Mouse (Mus musculus) T-helper 1 cell (primary cell): ENCODE data around the gene Hopx.

ENCODE experiments used
- in situ Hi-C: fragments of 300-600 bp; cut with MboI, MseI; formaldehyde crosslinking; loops from one replicate; pipeline ENCODE4 v1.15.1; 2025; ENCODE audit warnings: high pct_unique_total_duplicates

Hopx gene

DNA sequence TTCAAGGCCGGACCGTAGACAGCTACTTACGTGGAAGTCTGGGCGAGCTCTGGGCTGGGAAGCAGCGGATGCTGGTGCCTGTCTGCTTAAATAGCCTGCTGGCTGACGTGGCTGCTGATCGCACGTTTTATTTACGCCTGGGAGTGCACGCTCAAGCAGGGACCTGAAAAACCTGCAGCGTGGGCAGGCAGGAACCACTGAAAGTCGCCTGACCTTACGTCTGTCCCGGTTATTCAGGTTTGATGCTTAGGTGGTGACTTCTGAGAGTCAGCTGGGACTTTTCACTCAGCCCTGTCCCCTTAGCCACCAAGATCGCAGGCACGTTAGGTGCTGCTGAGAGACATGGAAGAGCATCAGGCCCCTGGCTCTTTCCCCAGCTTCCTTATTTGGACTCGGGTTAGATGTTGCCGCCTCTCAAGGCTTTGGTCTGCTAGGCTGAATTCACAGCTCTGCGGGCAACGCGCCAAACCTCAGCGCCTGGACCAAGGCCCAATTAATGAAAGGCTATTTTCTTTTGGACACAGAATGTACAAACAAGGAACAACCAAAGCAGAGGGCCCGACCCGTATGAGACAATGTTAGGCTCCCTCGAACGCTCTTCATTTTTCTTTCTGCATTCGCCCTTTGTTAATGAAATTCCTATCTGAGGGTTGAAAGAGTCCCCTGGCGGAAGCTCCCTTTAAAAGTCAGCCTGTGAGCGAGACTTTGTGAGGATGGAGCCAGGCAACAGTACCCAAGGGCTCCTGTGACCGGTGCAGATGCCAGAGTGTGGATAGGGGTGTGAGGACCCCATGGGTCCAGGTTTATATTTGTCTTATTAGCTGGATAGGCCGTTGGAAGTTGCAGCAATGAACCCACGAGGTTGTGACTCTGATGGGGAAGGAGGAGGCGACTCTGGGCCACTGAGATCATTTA lies at the start of gene Hopx:
Gene Hopx (minus strand): TSS at position 305 of the 915 bp plus-strand sequence.
- in situ Hi-C loops, result no loop called here

GRCm38 (mm10) chr5:77163597-77163996 lies 48.7 kb upstream of the Hopx start:
- in situ Hi-C loops, result no loop called here

DNA sequence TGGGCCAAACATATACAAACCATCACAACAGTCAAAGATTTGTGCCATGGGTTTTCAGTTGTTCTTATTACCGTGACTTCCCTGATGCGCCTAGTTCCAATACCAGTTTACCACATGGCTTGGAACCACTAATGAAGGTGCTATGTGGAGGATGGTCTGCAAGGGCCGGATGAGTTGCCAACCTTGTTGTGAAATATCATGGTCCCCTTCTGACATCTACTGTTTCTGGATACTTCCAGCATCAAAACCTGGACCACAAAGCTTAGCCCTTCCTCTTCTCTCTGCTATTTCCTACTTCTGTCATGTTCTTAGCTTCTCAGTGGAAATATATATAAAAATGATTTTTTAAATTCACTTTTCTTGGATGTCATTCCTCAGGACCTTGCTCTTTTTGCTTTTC lies 47.6 kb upstream of the Hopx start:
- in situ Hi-C loops, result no loop called here

DNA sequence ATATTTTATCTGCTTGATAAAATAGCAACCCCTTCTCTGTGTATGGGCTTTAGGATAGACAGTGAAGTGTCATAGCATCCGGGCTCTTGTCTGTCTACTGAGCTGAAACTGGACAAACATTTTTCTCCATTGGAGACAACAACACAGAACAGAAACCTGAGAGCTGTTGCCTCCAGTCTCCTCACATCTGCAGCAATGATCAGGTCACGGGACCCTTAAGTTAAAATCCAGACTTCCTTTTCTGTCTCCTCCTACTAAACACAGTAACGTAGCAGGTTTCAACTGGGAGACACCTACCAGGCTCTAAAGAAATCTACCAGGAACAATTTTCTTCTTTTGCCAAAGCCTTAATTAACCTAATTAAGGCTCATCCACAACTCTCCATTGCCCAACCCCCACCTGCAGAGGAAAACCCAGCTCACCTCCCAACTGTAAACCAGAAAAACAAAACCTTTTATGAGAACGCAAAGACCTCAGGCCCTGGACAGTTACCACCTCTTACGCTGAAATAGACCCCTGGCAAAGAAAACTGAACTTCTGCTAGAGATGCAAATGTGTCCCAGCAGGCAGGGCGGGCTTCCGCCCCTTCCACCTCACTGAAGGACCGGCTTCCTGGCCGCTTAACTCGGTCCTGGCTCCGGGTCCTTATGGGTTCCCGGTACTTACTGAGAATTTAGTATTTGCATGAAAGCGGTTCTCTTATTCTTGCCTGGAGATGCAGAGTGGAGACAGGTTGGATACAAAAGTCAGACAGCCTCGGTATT lies 43.0 kb upstream of the Hopx start:
- in situ Hi-C loops, result no loop called here

GRCm38 (mm10) chr5:77156938-77157337 lies 42.0 kb upstream of the Hopx start:
- in situ Hi-C loops, result no loop called here

DNA sequence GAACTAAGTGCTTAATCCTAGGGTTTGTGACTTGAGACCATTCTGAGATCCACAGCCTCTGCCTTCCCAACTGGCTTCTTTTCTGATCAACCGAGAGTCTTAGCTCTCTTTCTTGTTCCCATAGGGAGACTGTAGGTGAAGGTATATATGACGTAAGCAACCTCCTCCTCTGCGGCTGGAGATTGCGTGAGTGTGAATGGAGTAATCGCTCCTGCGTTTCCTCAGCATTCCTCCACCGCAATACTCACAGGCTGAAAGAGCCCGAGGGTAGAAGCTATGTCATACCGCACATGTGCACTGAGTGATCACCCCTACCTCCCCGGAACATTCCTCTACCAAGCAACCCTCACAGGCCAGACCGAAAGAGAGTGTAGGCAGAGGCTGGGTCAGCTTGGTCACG lies 40.6 kb upstream of the Hopx start:
- in situ Hi-C loops, result no loop called here

- in situ Hi-C loops, result no loop called here
Observed at GRCm38 (mm10) chr5:77154812-77155211, 39.9 kb upstream of the Hopx start.

GRCm38 (mm10) chr5:77151738-77152137 lies 36.8 kb upstream of the Hopx start:
- in situ Hi-C loops, result no loop called here

- in situ Hi-C loops, result no loop called here
Observed at GRCm38 (mm10) chr5:77151075-77151474, 36.2 kb upstream of the Hopx start.

DNA sequence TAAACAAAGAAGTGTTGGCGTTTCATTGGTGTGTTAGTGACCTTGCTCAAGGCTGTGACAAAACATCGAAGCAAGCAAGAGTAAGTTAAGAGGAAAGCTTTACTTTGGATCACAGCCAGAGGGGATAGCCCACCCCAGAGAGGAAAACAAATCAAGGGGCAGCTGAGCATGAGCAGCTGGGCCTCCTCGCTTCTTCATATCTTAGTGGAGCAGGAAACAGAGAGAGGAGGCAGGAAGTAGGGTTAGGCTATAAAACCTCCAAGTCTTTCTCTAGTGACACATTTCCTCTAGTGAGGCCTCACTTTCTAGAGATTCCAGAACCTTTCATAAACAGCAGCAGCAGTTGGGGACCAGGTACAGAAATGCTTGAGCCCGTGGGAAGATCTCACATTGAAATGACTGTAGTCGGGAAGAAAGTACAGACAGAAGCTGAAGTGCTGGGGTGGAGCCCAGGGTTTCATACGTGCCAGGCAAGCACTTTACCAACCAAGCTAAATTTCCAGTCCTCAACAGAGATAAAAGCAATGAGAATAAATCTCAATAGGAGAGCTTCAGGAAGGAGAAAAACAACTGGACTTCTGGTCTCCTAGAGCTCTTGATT lies 33.2 kb upstream of the Hopx start:
- in situ Hi-C loops, result no loop called here

DNA sequence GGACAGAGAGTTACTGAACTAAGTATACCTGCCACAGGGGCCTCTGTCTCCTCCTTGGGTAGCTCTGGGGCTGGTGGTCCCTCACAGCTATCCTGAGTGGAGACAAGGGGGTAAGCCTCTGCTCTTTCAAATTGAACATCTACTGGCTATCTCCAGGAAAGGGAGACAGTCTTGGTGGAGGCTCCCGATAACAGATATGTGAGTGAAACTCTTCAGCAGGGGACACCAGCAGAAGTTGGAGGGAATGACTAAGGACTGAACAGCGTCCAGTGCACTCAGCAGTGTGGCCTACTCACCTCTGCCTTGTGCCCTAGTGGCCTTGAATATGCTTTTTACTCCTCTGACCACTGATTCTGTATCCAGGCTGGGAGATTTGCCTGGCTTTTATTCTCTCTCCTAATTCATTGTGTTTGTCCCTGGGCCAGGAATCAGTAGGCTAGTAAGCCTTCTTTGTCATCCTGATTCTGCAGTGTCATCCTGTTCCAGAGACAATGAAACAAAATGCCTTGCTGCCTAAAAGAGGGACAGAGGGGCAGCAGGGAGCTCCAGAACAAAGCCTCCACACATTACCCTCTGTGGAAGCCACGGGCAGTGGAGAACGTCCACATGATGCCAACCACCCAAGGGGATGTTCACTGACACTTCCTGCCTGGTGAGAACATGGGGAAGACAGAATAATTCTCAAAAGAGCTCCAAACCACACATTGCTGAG lies 31.7 kb upstream of the Hopx start:
- in situ Hi-C loops, result no loop called here

DNA sequence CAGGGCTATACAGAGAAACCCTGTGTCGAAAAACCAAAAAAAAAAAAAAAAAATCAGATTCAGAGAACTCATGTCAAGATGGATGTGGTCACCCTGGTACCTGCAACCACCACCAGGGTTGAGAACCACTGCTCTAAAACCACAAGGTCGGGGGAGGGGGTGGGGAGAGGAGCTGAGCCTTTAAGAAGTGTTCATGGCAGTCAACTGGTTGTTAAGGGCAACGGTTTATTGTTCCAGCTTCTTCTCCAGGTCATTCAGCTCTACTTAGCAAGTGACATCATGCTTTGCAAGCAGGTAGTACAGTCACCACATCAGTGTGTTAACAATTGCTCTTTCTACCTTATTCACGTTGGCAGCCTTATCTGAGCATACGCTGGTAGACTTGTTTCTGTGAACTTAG lies 29.7 kb upstream of the Hopx start:
- in situ Hi-C loops, result no loop called here

- in situ Hi-C loops, result no loop called here
Observed at GRCm38 (mm10) chr5:77143076-77143475, 28.2 kb upstream of the Hopx start.

- in situ Hi-C loops, result no loop called here
Observed at GRCm38 (mm10) chr5:77141336-77141735, 26.4 kb upstream of the Hopx start.

DNA sequence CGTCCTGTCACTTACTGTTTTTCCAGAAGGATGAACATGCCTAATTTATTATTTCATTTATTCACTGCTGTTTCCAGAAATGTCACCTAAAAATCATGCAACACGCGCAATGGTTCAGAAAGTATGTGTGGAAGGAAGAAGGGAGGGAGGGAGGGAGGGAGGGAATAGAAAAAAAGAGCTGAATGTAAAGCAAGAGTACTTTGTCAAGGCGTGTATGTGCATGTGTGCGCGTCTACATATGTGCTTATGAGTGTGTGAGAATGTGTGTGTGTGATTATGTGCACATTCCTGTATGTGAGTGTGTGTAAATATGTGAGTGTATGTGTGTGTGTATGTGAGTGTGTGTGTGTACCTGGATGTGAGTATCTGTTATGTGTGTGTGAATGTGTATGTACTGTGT lies 25.9 kb upstream of the Hopx start:
- in situ Hi-C loops, result no loop called here

GRCm38 (mm10) chr5:77140108-77140507 lies 25.2 kb upstream of the Hopx start:
- in situ Hi-C loops, result no loop called here

DNA sequence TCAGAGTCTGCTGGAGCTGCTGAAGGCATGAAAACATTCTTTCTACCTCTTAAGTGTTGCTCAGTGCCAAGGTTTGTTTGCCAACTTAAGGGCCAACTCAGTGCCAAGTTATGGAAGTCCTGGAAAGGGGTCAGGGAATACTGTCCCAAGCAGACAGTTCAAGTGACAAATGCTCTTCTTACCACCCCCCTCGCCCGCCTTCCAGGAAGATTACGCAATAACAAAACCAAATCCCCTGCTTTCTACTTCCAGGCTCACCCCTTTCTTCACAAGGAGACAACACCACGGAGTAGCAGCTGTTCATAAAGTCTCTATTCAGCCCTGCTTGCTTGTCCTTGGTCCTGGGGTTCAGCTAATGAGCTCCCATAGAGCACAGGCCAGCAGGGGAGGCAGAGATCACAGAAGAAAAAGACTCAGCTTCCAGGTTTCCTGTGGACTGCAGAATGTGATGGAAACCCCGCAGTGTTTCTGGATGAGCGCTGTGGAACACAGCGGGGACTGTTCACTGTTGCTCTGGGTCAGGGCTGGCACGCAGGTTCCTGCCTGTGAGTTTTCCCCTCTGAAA lies 22.9 kb upstream of the Hopx start:
- in situ Hi-C loops, result no loop called here

GRCm38 (mm10) chr5:77136684-77137224 lies 21.8 kb upstream of the Hopx start:
- in situ Hi-C loops, result no loop called here

DNA sequence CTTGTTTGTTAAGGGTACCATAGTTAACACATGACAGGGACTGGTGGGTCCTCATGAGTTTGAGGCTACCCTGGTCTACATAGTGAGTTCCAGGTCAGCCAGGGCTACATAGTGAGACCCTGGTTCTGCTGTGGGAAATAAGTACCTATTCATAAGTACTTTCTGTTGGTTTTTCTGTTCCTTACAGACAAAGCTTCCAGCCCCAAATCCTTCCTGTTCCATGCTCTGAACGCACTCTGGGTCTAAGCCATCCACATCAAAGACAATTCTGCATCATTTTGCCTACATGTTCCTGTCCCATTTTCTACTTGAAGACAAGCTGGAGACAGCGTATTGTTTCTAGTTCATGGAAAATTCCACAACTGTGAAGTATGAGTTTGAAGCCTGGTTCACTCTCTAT lies 20.0 kb upstream of the Hopx start:
- in situ Hi-C loops, result no loop called here

DNA sequence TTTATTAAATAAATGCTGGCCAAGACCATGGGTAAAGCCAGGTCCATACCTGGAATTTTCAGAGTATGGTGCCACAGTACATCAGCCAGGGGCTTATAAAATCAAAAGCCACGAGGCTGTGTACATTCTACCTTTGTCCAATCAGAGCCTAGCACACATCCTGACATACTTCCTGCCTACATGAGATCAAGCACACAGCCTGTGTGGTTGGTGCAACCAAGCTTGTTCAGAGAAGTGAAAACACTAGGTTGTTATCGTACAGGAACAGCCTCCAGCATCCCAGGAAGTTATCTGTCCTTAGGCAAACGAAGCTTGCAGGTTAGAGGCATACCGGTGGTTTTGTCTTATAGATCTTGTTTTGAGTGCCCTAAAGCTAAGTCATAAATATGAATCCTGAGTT lies 19.5 kb upstream of the Hopx start:
- in situ Hi-C loops, result no loop called here

- in situ Hi-C loops, result no loop called here
Observed at GRCm38 (mm10) chr5:77133960-77134359, 19.0 kb upstream of the Hopx start.
